Mouse (Mus musculus) left cerebral cortex, adult 2 months (tissue): ENCODE measurements around the gene Zfp185. TPM values are rescaled to one million over a fixed set of nuclear protein-coding genes. Genes with fewer than 3 reads are reported as not detected.
A peak's percentile ranks its signal among the peaks of the same experiment; 100 is the strongest.

Source experiments
- DNase-seq, 2 experiments: peaks; one replicate each; pipeline ENCODE4 v3.0.0; 2021 to 2022; ENCODE audit warnings: low spot score in 2 of 2, mixed read lengths in 1 of 2; ENCODE audit errors: extremely low spot score in 1 of 2
- H3K27ac ChIP-seq: fragments of 200-600 bp; 2 replicates; pipeline ENCODE4 v1.8.1; 2022
- H3K4me3 ChIP-seq: fragments of 200-600 bp; 2 replicates; pipeline ENCODE4 v1.8.1; 2022
- CTCF ChIP-seq: fragments of 200-600 bp; IDR thresholded peaks from 2 replicates; pipeline ENCODE4 v1.8.1; 2022; ENCODE audit warnings: antibody characterized with exemption, mild to moderate bottlenecking, moderate library complexity
- intact Hi-C: fragments of 180-260 bp; cut with DNase I; formaldehyde crosslinking; loops from one replicate; pipeline ENCODE4 v1.15.1; 2025
- total RNA-seq, 2 experiments: library from RNA; stranded (reverse); gene quantifications; 2 replicates each; pipeline ENCODE4 v1.2.3; 2021

The Zfp185 gene
- total RNA-seq, 2 experiments from 2014 or later = 0.37 to 0.84 TPM

DNA sequence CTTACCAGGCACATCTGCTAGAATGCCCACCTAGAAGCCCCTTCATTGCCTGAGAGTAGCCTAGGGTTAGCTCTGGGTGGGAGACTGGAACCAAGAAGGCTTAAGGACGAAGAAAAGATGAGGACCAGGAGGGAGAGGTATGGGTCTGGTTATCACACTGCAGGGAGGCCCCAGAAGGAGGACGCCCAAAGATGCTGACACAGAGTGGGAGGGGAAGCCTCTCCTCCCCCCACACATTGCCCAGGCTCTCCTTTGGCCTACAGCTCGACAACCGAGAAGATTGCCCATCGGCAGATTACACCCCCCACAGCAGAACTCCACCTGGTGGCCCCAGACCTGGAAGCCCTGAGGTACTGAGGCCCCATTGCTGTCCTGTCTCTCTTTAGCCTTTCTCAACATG lies 16.0 kb downstream of the Zfp185 start:
- Histone ChIP-seq H3K27ac (no peak overlapping the region), H3K4me3 (no peak overlapping the region)
- TF ChIP-seq CTCF = no peak
- no peak for DNase-seq
- intact Hi-C loops = no loop called here

GRCm38 (mm10) chrX:73005678-73006077 lies 18.5 kb downstream of the Zfp185 start:
- no peak for DNase-seq
- no peak for TF ChIP-seq CTCF
- intact Hi-C loops = loop anchor here (5.0 kb wide), 1 partner anchor 687 kb away; no protein-coding TSS in a partner anchor

DNA sequence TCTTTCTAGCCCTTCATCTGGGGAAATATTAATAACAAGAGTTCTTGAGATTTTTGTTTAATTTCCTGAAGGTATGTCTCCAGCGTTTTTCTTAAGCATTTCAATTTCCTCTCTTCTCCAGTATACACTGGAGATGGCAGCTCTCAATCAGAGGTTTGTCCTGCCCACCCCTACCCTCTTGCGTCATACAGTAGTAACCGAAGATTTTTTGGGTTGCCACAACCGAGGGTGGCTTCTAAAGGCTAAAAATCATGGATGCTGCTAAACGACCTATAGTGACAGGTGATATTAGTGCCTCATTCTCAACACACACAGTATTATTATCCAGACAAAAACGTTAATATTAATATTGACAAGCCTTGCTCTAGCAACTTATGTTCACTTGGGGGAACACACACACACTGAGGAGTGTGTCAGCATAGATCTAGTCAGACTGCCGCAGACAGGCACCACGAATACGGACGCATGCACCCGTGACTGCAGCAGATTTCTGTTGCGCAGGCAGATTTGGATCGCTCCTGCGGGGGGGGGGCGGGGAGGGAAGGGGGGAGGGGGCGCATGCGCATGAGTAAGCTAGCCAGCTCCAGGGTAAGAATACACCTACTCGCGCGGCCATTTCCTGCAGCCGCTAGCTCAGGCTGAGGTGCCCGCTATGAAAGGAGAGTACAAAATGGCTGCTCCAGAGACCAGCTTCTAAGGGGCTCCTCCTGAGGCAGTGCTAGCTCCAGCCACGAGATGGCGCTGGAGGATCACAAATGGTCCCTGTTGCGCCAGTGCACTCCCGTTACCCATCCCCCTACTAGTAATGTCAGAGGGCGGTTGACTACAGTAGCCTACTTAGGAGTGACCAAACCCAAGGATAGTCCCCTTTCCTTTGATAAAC lies 20.7 kb downstream of the Zfp185 start:
- peak; percentile 83 for TF ChIP-seq CTCF
- Histone ChIP-seq H3K4me3 (peak overlapping the region; percentile 18; the same call in 1 of the 2 replicates), H3K27ac (peak overlapping the region; percentile 91)
- DNase-seq = peak; percentile 91 to 92
- intact Hi-C loops = loop anchor here (5.0 kb wide), 1 partner anchor 684 kb away; no protein-coding TSS in a partner anchor

More at GRCm38 (mm10) chrX:73005678-73006077, 18.5 kb downstream of the Zfp185 start:
- no peak overlapping the region for H3K4me3 ChIP-seq
- H3K27ac ChIP-seq = no peak overlapping the region

- Histone ChIP-seq H3K4me3 (no peak overlapping the region), H3K27ac (no peak overlapping the region)
- intact Hi-C loops = loop anchor here (10.0 kb wide), 1 partner anchor 1402 kb away; no protein-coding TSS in a partner anchor
- TF ChIP-seq CTCF = no peak
- no peak for DNase-seq
Measured at GRCm38 (mm10) chrX:73012846-73013245, 25.7 kb downstream of the Zfp185 start.

- TF ChIP-seq CTCF = no peak
- intact Hi-C loops = no loop called here
- Histone ChIP-seq H3K27ac (no peak within 1 kb of the TSS), H3K4me3 (no peak within 1 kb of the TSS)
- no peak for DNase-seq
Measured at GRCm38 (mm10) chrX:73037003-73037402, 49.9 kb downstream of the Zfp185 start, which contains the start of gene Pnma5. Gene Pnma5 (minus strand): TSS chrX:73037103.

DNA sequence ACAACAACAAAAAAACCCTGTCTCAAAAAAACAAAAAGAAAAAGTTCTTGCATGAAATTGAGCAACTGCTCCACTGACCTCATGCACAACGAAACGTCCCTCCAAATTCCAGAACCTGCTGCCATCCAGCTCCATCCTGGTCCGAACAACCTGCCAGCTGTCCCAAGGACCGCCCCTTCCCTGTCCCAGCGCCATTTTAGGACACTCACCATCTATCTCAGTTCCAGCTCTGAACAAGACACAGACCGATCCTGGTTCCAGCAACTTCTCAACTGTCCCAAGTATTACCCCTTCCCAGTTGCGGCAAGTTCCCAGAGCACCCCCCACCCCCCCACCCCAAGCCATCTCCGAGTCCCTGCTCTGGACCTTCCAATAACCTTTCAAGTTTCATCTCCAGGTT lies 51.7 kb downstream of the Zfp185 start:
- intact Hi-C loops = no loop called here
- no peak overlapping the region for H3K27ac ChIP-seq
- H3K4me3 ChIP-seq = no peak overlapping the region
- TF ChIP-seq CTCF = no peak
- no peak for DNase-seq

DNA sequence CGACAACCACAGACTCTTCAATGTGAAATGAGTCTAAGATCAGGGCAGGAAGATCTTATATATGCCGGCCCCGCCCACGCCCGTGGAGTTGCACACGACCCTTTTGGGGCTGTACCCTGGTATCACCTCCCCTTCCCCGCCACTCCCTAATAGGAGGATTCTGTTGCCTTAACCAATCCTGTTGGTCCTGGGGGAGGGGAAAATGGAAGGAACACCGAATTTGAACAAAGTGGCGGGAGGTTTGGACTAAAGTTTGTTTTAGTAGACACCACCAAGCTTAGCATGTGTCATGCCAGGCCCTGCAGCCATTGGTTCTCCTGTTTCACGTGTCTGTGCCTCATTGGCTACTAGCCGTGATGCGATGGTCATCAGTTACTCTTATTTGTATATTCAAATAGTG lies 52.5 kb downstream of the Zfp185 start:
- TF ChIP-seq CTCF = no peak
- DNase-seq = no peak
- intact Hi-C loops = no loop called here
- Histone ChIP-seq H3K27ac (no peak overlapping the region), H3K4me3 (no peak overlapping the region)

GRCm38 (mm10) chrX:73053860-73054563 lies 66.9 kb downstream of the Zfp185 start:
- no peak overlapping the region; the same call in 1 of the 2 replicates for H3K27ac ChIP-seq

GRCm38 (mm10) chrX:73061528-73061927 lies 74.4 kb downstream of the Zfp185 start:
- no peak for TF ChIP-seq CTCF
- DNase-seq = no peak
- intact Hi-C loops = loop anchor here (10.0 kb wide), 1 partner anchor 163 kb away; the partner anchor contains the start of gene F8a
- Histone ChIP-seq H3K27ac (no peak overlapping the region), H3K4me3 (no peak overlapping the region)

More at GRCm38 (mm10) chrX:73053860-73054563, 66.9 kb downstream of the Zfp185 start:
- H3K4me3 ChIP-seq = peak overlapping the region; percentile 20; the same call in 1 of the 2 replicates
- DNase-seq = peak; percentile 89 to 95
- intact Hi-C loops = loop anchor here (5.0 to 10.0 kb wide), 5 partner anchors 381 to 893 kb away; partner anchors contain the start of gene Trex2
- TF ChIP-seq CTCF = peak; percentile 91

DNA sequence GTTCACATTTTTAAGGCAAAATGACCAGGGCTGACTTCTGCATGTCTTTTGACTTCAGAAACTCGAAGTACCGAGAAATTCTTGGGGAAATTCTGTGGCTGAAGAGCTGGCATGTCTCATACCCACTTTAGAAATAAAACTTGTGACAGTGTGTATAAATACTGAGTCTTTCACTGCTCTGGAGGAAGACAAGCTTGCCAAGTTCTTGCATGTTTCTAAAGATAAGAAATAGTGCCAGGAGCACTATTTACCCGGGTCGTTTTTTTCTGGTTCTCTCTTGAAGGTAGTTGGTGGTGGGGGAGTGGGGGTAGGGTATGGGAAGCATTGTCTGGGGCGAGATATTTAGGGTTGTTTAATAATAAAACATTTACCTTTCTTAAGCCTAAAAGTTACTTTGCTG lies 75.2 kb downstream of the Zfp185 start:
- DNase-seq = no peak
- Histone ChIP-seq H3K27ac (no peak overlapping the region), H3K4me3 (no peak overlapping the region)
- no peak for TF ChIP-seq CTCF
- intact Hi-C loops = loop anchor here (10.0 kb wide), 1 partner anchor 162 kb away; the partner anchor contains the start of gene F8a

GRCm38 (mm10) chrX:73063512-73064414 lies 76.6 kb downstream of the Zfp185 start:
- TF ChIP-seq CTCF = no peak
- peak overlapping the region; percentile 64 for H3K27ac ChIP-seq
- intact Hi-C loops = loop anchor here (10.0 kb wide), 1 partner anchor 161 kb away; the partner anchor contains the start of gene F8a
- peak overlapping the region; percentile 53 for H3K4me3 ChIP-seq
- peak; percentile 19 to 24 for DNase-seq
